Mouse (Mus musculus) cerebellum, adult 18-20 months (tissue): ENCODE data around the gene Upf1.

Experiments
- DNase-seq, 2 experiments: peaks; one replicate each; pipeline ENCODE4 v3.0.0; 2021

Gene Upf1

GRCm38 (mm10) chr8:70359411-70359810 is 6.3 kb upstream of the Upf1 start:
- peak in 1 of 2 experiments; percentile 14 for DNase-seq

DNA sequence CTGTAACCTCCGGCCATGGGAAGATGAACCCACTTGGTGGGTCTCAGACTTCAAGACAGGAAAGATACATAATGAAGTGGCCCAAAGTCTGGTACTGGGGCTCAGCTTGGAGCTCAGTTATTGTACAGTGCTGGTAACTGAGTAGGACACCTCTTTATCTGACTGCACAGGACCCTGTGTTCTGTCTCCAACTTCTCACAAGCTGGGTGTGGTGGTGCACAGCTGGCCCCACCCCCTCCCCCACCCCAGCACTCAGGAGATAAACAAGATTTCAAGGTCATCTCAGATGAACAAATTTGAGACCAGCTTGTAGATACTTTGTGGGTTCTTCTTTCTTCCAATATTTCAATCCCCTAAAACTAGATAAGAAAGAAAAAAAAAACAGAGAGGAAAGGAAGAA is 3.0 kb upstream of the Upf1 start:
- DNase-seq: no peak

DNA sequence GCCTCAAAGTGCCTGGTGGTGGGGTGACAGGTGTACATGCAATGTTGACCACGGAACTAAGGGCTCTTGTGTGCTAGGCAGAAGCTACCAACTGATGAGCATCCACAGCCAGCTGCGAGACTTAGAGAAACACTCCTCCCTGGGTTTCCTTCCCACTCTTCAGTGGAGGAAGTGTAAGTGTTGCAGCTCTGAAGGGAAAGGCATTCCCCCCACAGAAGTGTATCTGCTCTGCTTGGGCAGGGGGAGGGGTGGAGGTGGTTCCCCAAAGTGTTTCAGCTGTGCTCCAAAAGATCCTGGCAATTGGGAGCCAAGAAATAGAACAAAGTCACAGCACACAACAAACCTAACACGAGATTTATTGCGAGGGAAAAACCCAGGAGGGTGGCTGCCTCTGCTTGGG is 926 bp upstream of the Upf1 start:
- DNase-seq: no peak

- DNase-seq: no peak
Observed at GRCm38 (mm10) chr8:70352657-70353151, 374 bp downstream of the Upf1 start.

GRCm38 (mm10) chr8:70352000-70352384 is 1.1 kb downstream of the Upf1 start:
- DNase-seq: no peak

DNA sequence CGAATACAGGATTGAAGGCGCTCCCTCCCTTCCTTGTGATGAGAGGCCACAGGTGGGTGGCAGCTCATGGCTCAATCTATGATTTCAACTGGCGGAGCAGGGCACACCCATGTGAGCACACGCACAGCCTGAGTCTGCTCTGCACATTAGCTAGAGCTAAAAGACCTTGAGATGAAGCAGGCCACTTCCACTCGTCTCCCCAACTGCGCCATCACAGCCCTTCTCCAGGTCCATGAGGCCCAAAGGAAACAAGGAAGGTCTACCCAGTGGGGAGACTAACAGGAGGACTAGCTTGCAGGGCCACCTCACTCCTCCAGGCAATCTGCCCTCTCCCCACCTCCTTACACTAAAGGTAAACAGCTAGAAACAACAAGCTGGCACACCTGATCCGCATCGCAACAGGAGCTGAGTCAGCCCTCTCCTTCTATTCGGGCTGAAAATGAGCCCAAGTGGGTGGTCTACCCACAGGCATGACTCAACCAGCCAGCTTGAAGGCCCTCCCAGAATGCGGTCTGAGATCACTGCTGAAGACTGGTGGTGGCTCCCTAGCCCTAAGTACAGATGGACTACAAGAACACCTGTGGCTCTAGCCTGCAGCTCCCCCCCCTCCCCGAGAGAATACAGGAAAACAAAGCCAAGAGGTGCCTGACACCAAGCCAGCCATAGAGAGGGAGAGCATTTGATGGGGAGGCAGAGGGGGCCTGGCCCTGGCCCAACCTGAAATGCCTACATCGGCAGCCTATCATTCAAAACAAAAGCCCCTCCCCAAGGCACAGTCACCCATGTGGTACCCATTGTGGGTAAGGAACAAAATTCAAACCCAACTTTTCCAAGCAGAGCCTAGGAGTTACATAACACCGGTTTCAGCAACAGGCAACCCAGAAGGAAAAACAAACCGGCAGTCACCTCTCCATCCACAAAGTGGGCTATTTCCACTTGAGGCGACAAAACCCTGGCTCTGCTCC is 1.8 kb downstream of the Upf1 start:
- peak in 1 of 2 experiments; percentile 48 for DNase-seq

- peak; percentile 22 to 39 for DNase-seq
Observed at GRCm38 (mm10) chr8:70347860-70348420, 5.1 kb downstream of the Upf1 start.

GRCm38 (mm10) chr8:70347443-70347842 is 5.6 kb downstream of the Upf1 start:
- DNase-seq: peak in 1 of 2 experiments; percentile 11

DNA sequence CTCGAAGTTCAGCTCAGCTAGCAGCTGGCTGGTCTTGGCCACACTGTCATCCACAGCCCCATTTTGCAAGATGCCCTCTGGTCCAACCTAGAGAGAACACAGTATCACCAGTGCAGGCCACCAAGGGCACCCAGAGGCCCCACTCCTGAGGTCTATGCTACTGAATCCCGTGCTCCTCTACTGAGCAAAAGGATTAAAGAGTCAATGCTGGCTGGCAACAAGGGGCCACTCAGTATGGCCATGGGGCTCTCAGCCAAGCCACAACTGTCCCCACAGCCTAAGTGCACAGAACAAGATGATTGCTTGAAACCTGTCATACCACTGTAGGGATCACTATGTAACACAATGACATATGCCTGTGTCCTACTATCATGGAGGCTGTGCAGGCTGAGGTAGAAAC is 8.8 kb downstream of the Upf1 start:
- no peak for DNase-seq

GRCm38 (mm10) chr8:70343696-70344095 is 9.4 kb downstream of the Upf1 start:
- peak; percentile 66 to 72 for DNase-seq

GRCm38 (mm10) chr8:70343076-70343475 is 10.0 kb downstream of the Upf1 start:
- DNase-seq: no peak

DNA sequence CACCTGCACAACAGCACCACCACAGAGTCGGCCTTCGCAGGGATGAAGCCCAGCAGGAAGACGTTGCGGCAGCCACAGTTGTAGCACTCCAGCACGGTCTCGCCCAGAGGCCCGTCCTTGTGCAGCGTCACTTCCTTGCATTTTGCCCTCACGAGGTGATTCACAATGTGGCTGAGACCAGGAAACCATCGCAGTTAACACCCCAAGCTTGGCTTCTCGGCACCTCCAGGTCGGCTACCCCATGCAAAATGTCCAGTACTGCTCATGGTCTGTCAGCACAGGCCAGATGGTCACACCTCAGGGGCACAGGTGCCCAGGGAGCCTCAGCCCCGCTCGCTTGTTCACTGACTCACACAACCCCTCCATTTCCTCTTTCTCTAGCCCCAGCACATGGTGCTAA is 11.1 kb downstream of the Upf1 start:
- peak; percentile 70 to 73 for DNase-seq

DNA sequence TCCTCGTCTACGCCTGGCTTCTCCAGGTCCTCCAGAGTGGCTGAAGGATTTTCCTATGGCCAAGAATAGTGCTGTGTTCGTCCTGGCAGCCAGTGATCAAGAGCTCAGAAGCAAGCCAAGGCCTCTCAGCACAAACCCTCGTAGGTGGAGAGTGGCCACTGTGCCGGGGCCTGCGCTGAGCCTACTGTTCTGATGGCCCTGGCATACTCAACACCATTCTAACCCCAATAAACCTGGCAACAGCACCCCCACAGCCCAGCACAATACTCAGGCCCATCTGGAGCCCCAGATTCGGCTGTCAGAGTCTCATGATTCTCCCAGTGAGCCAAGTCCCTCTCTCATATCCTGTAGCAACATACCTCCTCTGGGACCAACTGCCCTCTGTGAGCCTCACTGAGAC is 12.4 kb downstream of the Upf1 start:
- peak; percentile 61 to 68 for DNase-seq

DNA sequence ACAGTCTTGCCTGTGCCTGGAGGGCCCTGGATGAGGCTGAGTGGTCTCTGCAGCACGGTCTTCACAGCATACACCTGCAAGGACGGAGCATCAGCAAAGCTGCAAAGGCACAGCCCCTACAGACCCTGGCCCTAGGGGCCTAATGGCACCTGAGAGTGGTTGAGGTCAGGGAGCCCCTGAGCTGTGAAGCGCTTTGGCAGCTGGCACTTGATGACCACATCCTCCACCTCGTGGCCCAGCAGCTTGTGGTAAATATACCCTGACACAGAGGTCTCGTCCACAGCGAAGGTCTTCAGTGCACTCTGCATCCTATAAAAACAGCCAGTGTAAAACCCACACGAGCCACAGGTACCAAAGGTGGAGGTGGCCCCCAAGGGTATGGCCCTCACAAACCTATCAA is 14.1 kb downstream of the Upf1 start:
- DNase-seq: no peak

GRCm38 (mm10) chr8:70332878-70333202 is 20.2 kb downstream of the Upf1 start:
- DNase-seq: no peak

GRCm38 (mm10) chr8:70332070-70332877 is 20.8 kb downstream of the Upf1 start:
- DNase-seq: peak; percentile 81 to 93

DNA sequence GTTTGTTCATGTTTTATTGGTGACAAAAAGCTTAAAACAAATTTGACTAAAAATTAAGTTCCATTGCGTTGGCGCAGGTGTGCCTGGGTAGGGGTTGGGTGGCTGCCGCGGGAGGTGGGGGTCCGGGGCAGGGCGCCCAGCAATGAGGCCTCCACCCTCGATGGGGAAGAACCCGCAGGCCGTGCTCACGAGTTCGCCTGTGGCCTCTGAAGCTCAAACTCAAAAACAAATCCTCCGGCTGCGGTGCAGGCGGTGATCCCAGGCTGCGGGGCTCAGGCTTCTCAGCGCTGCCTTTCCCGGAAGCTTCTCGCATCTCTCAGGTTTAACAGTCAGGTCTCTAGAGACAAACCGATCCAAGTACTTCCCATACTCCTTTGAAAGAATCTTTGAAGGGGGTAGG is 21.6 kb downstream of the Upf1 start:
- peak in 1 of 2 experiments; percentile 43 for DNase-seq

DNA sequence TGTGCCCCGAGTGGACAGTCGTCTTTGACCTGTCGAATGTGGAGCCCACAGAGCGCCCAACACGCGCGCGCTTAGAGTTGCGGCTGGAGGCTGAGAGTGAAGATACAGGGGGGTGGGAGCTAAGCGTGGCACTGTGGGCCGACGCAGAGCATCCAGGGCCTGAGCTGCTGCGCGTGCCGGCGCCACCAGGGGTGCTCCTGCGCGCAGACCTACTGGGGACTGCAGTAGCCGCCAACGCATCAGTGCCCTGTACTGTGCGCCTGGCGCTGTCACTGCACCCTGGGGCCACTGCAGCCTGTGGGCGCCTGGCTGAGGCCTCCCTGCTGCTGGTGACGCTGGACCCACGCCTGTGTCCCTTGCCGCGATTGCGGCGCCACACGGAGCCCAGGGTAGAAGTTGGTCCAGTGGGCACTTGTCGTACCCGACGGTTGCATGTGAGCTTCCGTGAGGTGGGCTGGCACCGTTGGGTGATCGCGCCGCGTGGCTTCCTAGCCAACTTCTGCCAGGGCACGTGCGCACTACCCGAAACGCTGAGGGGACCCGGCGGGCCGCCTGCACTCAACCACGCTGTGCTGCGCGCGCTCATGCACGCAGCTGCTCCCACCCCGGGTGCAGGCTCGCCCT is 22.2 kb downstream of the Upf1 start:
- peak; percentile 33 to 60 for DNase-seq

DNA sequence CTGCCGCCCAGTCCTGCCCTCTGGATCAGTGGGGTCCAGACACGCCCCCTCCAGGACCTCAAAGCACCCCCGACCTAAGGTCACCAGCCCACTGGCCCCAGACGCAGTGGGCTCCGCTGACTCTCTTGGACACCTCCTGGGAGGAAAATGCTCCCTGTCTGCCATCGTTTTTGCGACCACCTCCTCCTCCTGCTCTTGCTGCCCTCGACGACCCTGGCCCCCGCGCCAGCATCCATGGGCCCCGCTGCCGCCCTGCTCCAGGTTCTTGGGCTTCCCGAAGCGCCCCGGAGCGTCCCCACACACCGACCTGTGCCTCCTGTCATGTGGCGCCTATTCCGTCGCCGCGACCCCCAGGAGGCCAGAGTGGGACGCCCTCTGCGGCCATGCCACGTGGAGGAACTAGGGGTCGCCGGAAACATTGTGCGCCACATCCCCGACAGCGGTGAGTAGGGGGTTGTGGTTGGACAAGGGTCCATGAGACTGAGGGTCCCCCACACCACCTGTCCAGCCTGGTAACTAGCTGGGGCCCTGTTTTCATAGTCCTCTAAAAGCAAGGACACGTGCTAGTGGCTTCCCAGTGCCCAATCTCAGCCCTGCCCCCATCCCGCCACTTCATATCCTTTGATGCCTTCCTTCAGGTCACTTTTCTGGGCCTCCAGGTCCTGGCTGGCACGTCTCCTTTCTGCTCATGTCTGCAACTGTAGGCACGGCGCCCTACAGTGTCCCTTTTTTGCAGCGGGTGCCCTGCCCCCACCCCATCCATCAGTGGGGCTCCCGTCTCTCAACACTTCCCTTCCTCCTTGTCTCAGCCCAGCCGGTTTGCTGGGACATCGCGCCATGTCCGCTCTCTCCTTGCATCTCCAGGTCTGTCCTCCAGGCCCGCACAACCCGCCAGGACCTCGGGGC is 23.0 kb downstream of the Upf1 start:
- DNase-seq: no peak

DNA sequence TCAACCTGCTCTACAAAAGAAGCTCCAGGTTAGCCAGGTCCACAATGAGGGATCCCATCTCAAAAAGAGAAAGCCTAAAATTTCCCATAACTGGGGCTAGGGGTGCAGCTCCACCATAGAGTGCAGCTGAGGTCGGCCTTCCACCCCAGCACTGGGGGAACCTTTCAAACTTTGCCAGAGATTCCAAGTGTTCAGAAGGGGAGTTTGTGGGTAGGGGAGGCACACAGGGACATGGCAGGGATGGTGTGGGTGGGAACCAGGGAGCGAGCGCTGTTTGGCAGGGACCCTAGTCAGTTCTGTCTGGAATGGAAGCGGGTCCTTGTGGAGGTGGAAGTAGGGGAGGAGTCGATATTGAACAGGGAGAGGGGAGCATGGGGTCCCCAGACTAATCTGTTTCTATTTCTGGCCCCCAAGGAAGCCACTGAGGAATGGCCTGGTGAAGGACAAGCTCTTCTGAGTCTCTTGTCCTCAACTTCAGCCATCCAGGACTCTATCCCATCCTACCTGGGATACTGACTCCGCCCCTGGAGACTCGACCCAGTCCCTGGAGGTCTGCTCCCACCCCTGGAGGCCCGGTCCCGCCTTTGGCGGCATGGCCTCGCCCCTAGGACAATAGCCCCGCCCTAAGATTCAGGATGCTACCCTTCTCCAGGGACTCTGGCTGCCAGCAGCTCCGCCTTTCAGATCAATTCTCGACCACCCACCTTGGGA is 23.8 kb downstream of the Upf1 start, which contains the start of gene Gdf1:
Gene Gdf1, plus strand, starts transcription at position 694 of the 711 bp plus-strand sequence.
- DNase-seq: no peak

DNA sequence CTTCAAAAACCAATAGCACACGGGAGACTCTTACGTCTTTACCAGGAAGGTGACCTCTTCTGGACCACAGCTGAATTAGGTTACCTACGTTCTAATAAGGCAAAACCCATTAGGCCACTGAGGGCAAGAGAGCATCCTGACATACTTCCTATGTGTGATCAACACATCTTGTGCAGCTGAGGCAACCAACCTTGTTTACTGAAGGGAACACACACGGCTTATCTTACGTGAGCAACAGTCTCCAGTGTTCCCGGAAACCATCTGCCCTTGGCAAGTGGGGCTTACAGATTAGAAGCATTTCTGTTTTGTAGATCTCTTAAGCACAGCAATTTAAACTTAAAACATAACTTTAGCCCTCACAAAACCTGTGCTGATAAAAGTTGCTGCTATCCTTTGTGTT is 25.6 kb downstream of the Upf1 start:
- DNase-seq: no peak
